In genomic region chr12:93850944-93851520, GRCm38 (mm10) we compare ENCODE assay signal across 16 mouse cellular contexts.
DNase-seq lines count a peak whose midpoint lies in the region; ATAC-seq and TF ChIP-seq lines count a peak whose summit lies in the region.
"Had no signal": no experiment of that assay in that cellular context is flagged by ENCODE, and none has a peak within 500 bp of the region (broad histone marks: within the 10 kb centered on the region; RNA-seq: fewer than 3 reads in every experiment).

No protein-coding gene starts in this region.

- ATAC-seq in embryonic facial prominence, embryonic 14.5 days (ENCODE audit: low read depth) = no peak
- peak; percentile 92 for ATAC-seq in forebrain, embryonic 15.5 days (replicated peaks)
- peak; percentile 85; the same call in 1 of the 2 replicates for ATAC-seq in neural tube, embryonic 14.5 days (ENCODE audit: low read depth)
- no peak for ATAC-seq in inflammation-experienced regulatory T-cells, adult 6 months
- no peak for ATAC-seq in intestine, postnatal 0 days
- ATAC-seq: Patski had no signal

- no peaks in the 10 kb centered on the region for H3K9me3 ChIP-seq in embryonic facial prominence, embryonic 14.5 days (ENCODE audit: control insufficient read depth, low read length)
- H3K9me3 ChIP-seq in embryonic facial prominence, embryonic 10.5 days = no peaks in the 10 kb centered on the region
- no peaks in the 10 kb centered on the region for H3K9me3 ChIP-seq in forebrain, embryonic 15.5 days
- H3K9me3 ChIP-seq in midbrain, embryonic 10.5 days (replicated peaks) = no peaks in the 10 kb centered on the region; the same call in 1 of the 2 replicates
- no peaks in the 10 kb centered on the region for H3K9me3 ChIP-seq in neural tube, embryonic 14.5 days (ENCODE audit: control insufficient read depth, low read length)
- H3K9me3 ChIP-seq in intestine, postnatal 0 days (ENCODE audit: control insufficient read depth) = no peaks in the 10 kb centered on the region
- H3K9me3 ChIP-seq: heart, embryonic 13.5 days; limb, embryonic 10.5 days had no signal

- no peak overlapping the region for H3K4me2 ChIP-seq in embryonic facial prominence, embryonic 14.5 days (ENCODE audit: low read depth, low read length)
- H3K4me2 ChIP-seq in forebrain, embryonic 15.5 days (replicated peaks) = no peak overlapping the region
- H3K4me2 ChIP-seq in neural tube, embryonic 14.5 days (ENCODE audit: low read depth, low read length) = no peak overlapping the region
- H3K4me2 ChIP-seq in intestine, postnatal 0 days (replicated peaks; ENCODE audit: low read depth) = no peak overlapping the region
- H3K4me2 ChIP-seq: heart, embryonic 13.5 days had no signal

- H3K9ac ChIP-seq in embryonic facial prominence, embryonic 14.5 days (ENCODE audit: low read depth, low read length) = no peak overlapping the region
- no peak overlapping the region for H3K9ac ChIP-seq in forebrain, embryonic 15.5 days (replicated peaks)
- no peak overlapping the region for H3K9ac ChIP-seq in neural tube, embryonic 14.5 days (replicated peaks; ENCODE audit: low read depth, low read length)
- no peak overlapping the region for H3K9ac ChIP-seq in intestine, postnatal 0 days (ENCODE audit: low read depth, low read length)
- H3K9ac ChIP-seq: heart, embryonic 13.5 days; liver, embryonic 14.5 days had no signal

- no peak overlapping the region for H3K4me3 ChIP-seq in embryonic facial prominence, embryonic 14.5 days (ENCODE audit: low read depth, low read length)
- no peak overlapping the region for H3K4me3 ChIP-seq in embryonic facial prominence, embryonic 10.5 days
- no peak overlapping the region for H3K4me3 ChIP-seq in forebrain, embryonic 15.5 days
- no peak overlapping the region for H3K4me3 ChIP-seq in midbrain, embryonic 10.5 days
- H3K4me3 ChIP-seq in neural tube, embryonic 14.5 days (ENCODE audit: low read depth, low read length) = no peak overlapping the region
- H3K4me3 ChIP-seq in intestine, postnatal 0 days (ENCODE audit: low read depth, low read length) = no peak overlapping the region
- H3K4me3 ChIP-seq: heart, embryonic 13.5 days; limb, embryonic 10.5 days had no signal

- no peaks in the 10 kb centered on the region for H3K36me3 ChIP-seq in embryonic facial prominence, embryonic 14.5 days (ENCODE audit: control insufficient read depth, insufficient read depth, low read length)
- H3K36me3 ChIP-seq in embryonic facial prominence, embryonic 10.5 days (replicated peaks) = no peaks in the 10 kb centered on the region
- H3K36me3 ChIP-seq in forebrain, embryonic 15.5 days = no peaks in the 10 kb centered on the region
- no peaks in the 10 kb centered on the region for H3K36me3 ChIP-seq in midbrain, embryonic 10.5 days
- no peaks in the 10 kb centered on the region for H3K36me3 ChIP-seq in neural tube, embryonic 14.5 days (ENCODE audit: control insufficient read depth, insufficient read depth, low read length)
- H3K36me3 ChIP-seq in intestine, postnatal 0 days (ENCODE audit: control insufficient read depth, insufficient read depth) = no peaks in the 10 kb centered on the region
- H3K36me3 ChIP-seq: heart, embryonic 13.5 days; limb, embryonic 10.5 days had no signal

- peak; percentile 16 for DNase-seq in embryonic facial prominence, embryonic 14.5 days (ENCODE audit: low spot score)
- no peak for DNase-seq in embryonic facial prominence, embryonic 10.5 days (ENCODE audit: low spot score)
- peak; percentile 13 for DNase-seq in midbrain, embryonic 10.5 days (ENCODE audit: low spot score)
- no peak for DNase-seq in heart, adult 9 months (ENCODE audit: low spot score in 2 of 2)
- DNase-seq: cerebellum, adult 2 months; kidney, postnatal 14 days; lung, postnatal 14 days; thymus, postnatal 4 days had no signal

- H3K27me3 ChIP-seq in embryonic facial prominence, embryonic 14.5 days (replicated peaks; ENCODE audit: control insufficient read depth, insufficient read depth, low read length) = no peaks in the 10 kb centered on the region
- H3K27me3 ChIP-seq in embryonic facial prominence, embryonic 10.5 days (replicated peaks; ENCODE audit: low read depth, poor library complexity, severe bottlenecking) = no peaks in the 10 kb centered on the region
- H3K27me3 ChIP-seq in forebrain, embryonic 15.5 days = no peaks in the 10 kb centered on the region
- no peaks in the 10 kb centered on the region for H3K27me3 ChIP-seq in midbrain, embryonic 10.5 days (ENCODE audit: low read depth, poor library complexity, severe bottlenecking)
- no peaks in the 10 kb centered on the region for H3K27me3 ChIP-seq in neural tube, embryonic 14.5 days (ENCODE audit: control insufficient read depth, insufficient read depth, low read length)
- H3K27me3 ChIP-seq in intestine, postnatal 0 days (replicated peaks; ENCODE audit: control insufficient read depth, insufficient read depth, low read length) = no peaks in the 10 kb centered on the region
- H3K27me3 ChIP-seq: heart, embryonic 13.5 days; Patski had no signal

- TF ChIP-seq CTCF in intestine, postnatal 0 days (IDR thresholded peaks at IDR 0.05; ENCODE audit: low read depth) = no peak

- H3K27ac ChIP-seq in embryonic facial prominence, embryonic 14.5 days (replicated peaks; ENCODE audit: low read depth, low read length) = no peak overlapping the region
- H3K27ac ChIP-seq in embryonic facial prominence, embryonic 10.5 days (replicated peaks) = no peak overlapping the region
- H3K27ac ChIP-seq in forebrain, embryonic 15.5 days (replicated peaks) = no peak overlapping the region
- no peak overlapping the region for H3K27ac ChIP-seq in midbrain, embryonic 10.5 days (replicated peaks)
- no peak overlapping the region for H3K27ac ChIP-seq in neural tube, embryonic 14.5 days (ENCODE audit: low read depth, low read length)
- no peak overlapping the region for H3K27ac ChIP-seq in intestine, postnatal 0 days (ENCODE audit: low read depth, low read length)
- H3K27ac ChIP-seq: heart, embryonic 13.5 days; limb, embryonic 10.5 days; liver, embryonic 14.5 days had no signal

- 59% methylated on average over 1 of the region's 1 CpGs for WGBS in embryonic facial prominence, embryonic 14.5 days
- WGBS in embryonic facial prominence, embryonic 10.5 days = 50% methylated on average over 1 of the region's 1 CpGs
- 18% methylated on average over 1 of the region's 1 CpGs for WGBS in forebrain, embryonic 15.5 days
- 34% methylated on average over 1 of the region's 1 CpGs for WGBS in midbrain, embryonic 10.5 days
- 26% methylated on average over 1 of the region's 1 CpGs for WGBS in neural tube, embryonic 14.5 days
- 64% methylated on average over 1 of the region's 1 CpGs for WGBS in intestine, postnatal 0 days

- H3K4me1 ChIP-seq in embryonic facial prominence, embryonic 14.5 days (ENCODE audit: control insufficient read depth, insufficient read depth, low read length) = no peaks in the 10 kb centered on the region
- H3K4me1 ChIP-seq in embryonic facial prominence, embryonic 10.5 days = no peaks in the 10 kb centered on the region
- H3K4me1 ChIP-seq in forebrain, embryonic 15.5 days = peaks cover 9% of the 10 kb centered on the region; the same call in 1 of the 2 replicates
- H3K4me1 ChIP-seq in midbrain, embryonic 10.5 days = peaks cover 16% of the 10 kb centered on the region
- no peaks in the 10 kb centered on the region for H3K4me1 ChIP-seq in neural tube, embryonic 14.5 days (ENCODE audit: control insufficient read depth, insufficient read depth, low read length)
- H3K4me1 ChIP-seq in intestine, postnatal 0 days (replicated peaks; ENCODE audit: control insufficient read depth, insufficient read depth, low read length) = no peaks in the 10 kb centered on the region
- H3K4me1 ChIP-seq: heart, embryonic 13.5 days had no signal

Comparison
In these comparisons a context has a peak if more than half of its experiments do, and no peak if none do; other contexts are left out.
1. DNase-seq: peak in embryonic facial prominence, embryonic 14.5 days (single experiment) and midbrain, embryonic 10.5 days (single experiment); none in embryonic facial prominence, embryonic 10.5 days (single experiment) and heart, adult 9 months (0 of 2).
2. ATAC-seq: peak in forebrain, embryonic 15.5 days (single experiment) and neural tube, embryonic 14.5 days (single experiment); none in embryonic facial prominence, embryonic 14.5 days (single experiment), inflammation-experienced regulatory T-cells, adult 6 months (single experiment) and intestine, postnatal 0 days (single experiment).